Mouse (Mus musculus) limb, embryonic 13.5 days (tissue): ENCODE data around the gene Stx1b. TPM values are rescaled to one million over a fixed set of nuclear protein-coding genes. Genes with fewer than 3 reads are reported as not detected.
A peak's percentile ranks its signal among the peaks of the same experiment; 100 is the strongest.
"Not testable (repeated sequence)": the region's sequence is repeated elsewhere in the genome, so short reads cannot be mapped to it uniquely, and the experiment has no call there.

ENCODE experiments used
- ATAC-seq: fragments of 200-750 bp; cut with Nextera tagmentation; 2 replicates; pipeline ENCODE4 v1.8.0; 2017; ENCODE audit warnings: low read depth, moderate number of reproducible peaks, moderate TSS enrichment; ENCODE audit not compliant: low FRiP score
- H3K27ac ChIP-seq: fragments of 300-500 bp; sonication (generic); 2 replicates; pipeline ENCODE4 v1.5.1; 2015; ENCODE audit warnings: inconsistent platforms, mild to moderate bottlenecking, moderate library complexity
- H3K27me3 ChIP-seq: fragments of 300-500 bp; sonication (generic); 2 replicates; pipeline ENCODE4 v1.6.1; 2015; ENCODE audit warnings: mild to moderate bottlenecking, inconsistent platforms
- H3K36me3 ChIP-seq: fragments of 300-500 bp; sonication (generic); 2 replicates; pipeline ENCODE4 v1.6.1; 2015; ENCODE audit warnings: inconsistent platforms, mild to moderate bottlenecking, moderate library complexity
- H3K4me1 ChIP-seq: fragments of 300-500 bp; sonication (generic); 2 replicates; pipeline ENCODE4 v1.6.1; 2015; ENCODE audit warnings: inconsistent platforms
- H3K4me2 ChIP-seq: fragments of 300-500 bp; sonication (generic); replicated peaks from 2 replicates; pipeline ENCODE4 v1.6.1; 2015; ENCODE audit warnings: inconsistent platforms, mild to moderate bottlenecking, moderate library complexity
- H3K4me3 ChIP-seq: fragments of 300-500 bp; sonication (generic); 2 replicates; pipeline ENCODE4 v1.5.1; 2015; ENCODE audit warnings: moderate library complexity, mild to moderate bottlenecking, inconsistent platforms
- H3K9ac ChIP-seq: fragments of 300-500 bp; sonication (generic); 2 replicates; pipeline ENCODE4 v1.6.1; 2015; ENCODE audit warnings: mild to moderate bottlenecking, inconsistent platforms
- H3K9me3 ChIP-seq: fragments of 300-500 bp; sonication (generic); 2 replicates; pipeline ENCODE4 v1.6.1; 2016; ENCODE audit warnings: inconsistent platforms
- WGBS: fragments of 180-500 bp; shearing (Covaris S2); methylation state at CpG from one replicate; pipeline ENCODE4 v1.1.7; 2015; 5-methylcytosine and 5-hydroxymethylcytosine counted together
- polyA plus RNA-seq: library from polyadenylated mRNA; unstranded; fragments of >200 nt; fragmentation: Nextera tagmentation; extraction: Ambion mirVana; gene quantifications from 2 replicates; pipeline ENCODE4 v1.2.1, GENCODE M21; 2015

Stx1b gene
- polyA plus RNA-seq, 1 experiment from 2014 or later: 7.7 TPM

GRCm38 (mm10) chr7:127840886-127841285, 16.5 kb upstream of the Stx1b start:
- Histone ChIP-seq H3K9me3 (no peaks in the 10 kb centered on the region), H3K4me1 (peaks cover 14% of the 10 kb centered on the region), H3K36me3 (peaks cover 23% of the 10 kb centered on the region), H3K9ac (peak overlapping the region; percentile 79), H3K4me3 (peak overlapping the region; percentile 84), H3K4me2 (peak overlapping the region; percentile 79), H3K27me3 (no peaks in the 10 kb centered on the region), H3K27ac (peak overlapping the region; percentile 89)
- WGBS: 3% methylated on average over 15 of the region's 15 CpGs
- ATAC-seq: peak; percentile 3; the same call in 1 of the 2 replicates

- 80% methylated on average over 2 of the region's 2 CpGs for WGBS
- peak overlapping the region; percentile 79 for H3K4me2 ChIP-seq
- ATAC-seq: not testable (repeated sequence)
Observed at GRCm38 (mm10) chr7:127840031-127840430, 15.7 kb upstream of the Stx1b start.

GRCm38 (mm10) chr7:127837878-127838277, 13.5 kb upstream of the Stx1b start:
- H3K9me3 ChIP-seq: not testable (repeated sequence)
- WGBS: 68% methylated on average over 4 of the region's 4 CpGs

More at GRCm38 (mm10) chr7:127840031-127840430, 15.7 kb upstream of the Stx1b start:
- Histone ChIP-seq H3K4me1 (peaks cover 14% of the 10 kb centered on the region), H3K36me3 (peaks cover 17% of the 10 kb centered on the region)
- H3K9ac ChIP-seq, H3K27ac ChIP-seq, H3K4me3 ChIP-seq, H3K27me3 ChIP-seq, H3K9me3 ChIP-seq: not testable (repeated sequence)

GRCm38 (mm10) chr7:127837473-127837872, 13.1 kb upstream of the Stx1b start:
- no peak overlapping the region for H3K4me3 ChIP-seq
- H3K4me1 ChIP-seq: peaks cover 8% of the 10 kb centered on the region
- WGBS: 96% methylated on average over 5 of the region's 5 CpGs
- H3K27ac ChIP-seq: no peak overlapping the region
- no peaks in the 10 kb centered on the region for H3K27me3 ChIP-seq
- no peaks in the 10 kb centered on the region for H3K9me3 ChIP-seq
- no peaks in the 10 kb centered on the region for H3K36me3 ChIP-seq
- H3K4me2 ChIP-seq: no peak overlapping the region
- H3K9ac ChIP-seq: no peak overlapping the region
- no peak for ATAC-seq

More at GRCm38 (mm10) chr7:127837878-127838277, 13.5 kb upstream of the Stx1b start:
- H3K27me3 ChIP-seq, H3K36me3 ChIP-seq, H3K4me2 ChIP-seq, H3K9ac ChIP-seq, H3K27ac ChIP-seq, H3K4me3 ChIP-seq, ATAC-seq: not testable (repeated sequence)
- H3K4me1 ChIP-seq: peaks cover 12% of the 10 kb centered on the region

- Histone ChIP-seq H3K9me3 (no peaks in the 10 kb centered on the region), H3K27me3 (no peaks in the 10 kb centered on the region), H3K4me1 (peaks cover 3% of the 10 kb centered on the region; the same call in 1 of the 2 replicates), H3K4me2 (no peak overlapping the region), H3K4me3 (no peak overlapping the region), H3K36me3 (no peaks in the 10 kb centered on the region), H3K9ac (no peak overlapping the region), H3K27ac (no peak overlapping the region)
- no peak for ATAC-seq
- 78% methylated on average over 2 of the region's 2 CpGs for WGBS
Observed at GRCm38 (mm10) chr7:127835550-127835949, 11.2 kb upstream of the Stx1b start.

GRCm38 (mm10) chr7:127823236-127824171, 845 bp downstream of the Stx1b start:
- peak overlapping the region; percentile 81 for H3K9ac ChIP-seq
- 60% methylated on average over 11 of the region's 11 CpGs for WGBS
- peaks cover 25% of the 10 kb centered on the region for H3K4me1 ChIP-seq
- ATAC-seq: peak; percentile 16; the same call in 1 of the 2 replicates
- H3K27ac ChIP-seq: peak overlapping the region; percentile 77; the same call in 1 of the 2 replicates
- no peaks in the 10 kb centered on the region for H3K9me3 ChIP-seq
- H3K27me3 ChIP-seq: no peaks in the 10 kb centered on the region
- peak overlapping the region; percentile 82 for H3K4me2 ChIP-seq
- no peaks in the 10 kb centered on the region for H3K36me3 ChIP-seq
- peak overlapping the region; percentile 71 for H3K4me3 ChIP-seq

- H3K36me3 ChIP-seq: peaks cover 6% of the 10 kb centered on the region
- H3K27ac ChIP-seq: no peak overlapping the region
- H3K9me3 ChIP-seq: no peaks in the 10 kb centered on the region
- ATAC-seq: no peak
- H3K27me3 ChIP-seq: no peaks in the 10 kb centered on the region
- peaks cover 25% of the 10 kb centered on the region for H3K4me1 ChIP-seq
- no peak overlapping the region for H3K4me3 ChIP-seq
- peak overlapping the region; percentile 82 for H3K4me2 ChIP-seq
- WGBS: 80% methylated on average over 3 of the region's 3 CpGs
- H3K9ac ChIP-seq: no peak overlapping the region
Observed at GRCm38 (mm10) chr7:127822494-127822893, 1.9 kb downstream of the Stx1b start.

- WGBS: 60% methylated on average over 13 of the region's 13 CpGs
- Histone ChIP-seq H3K27ac (no peak overlapping the region; the same call in 1 of the 2 replicates), H3K4me1 (peaks cover 28% of the 10 kb centered on the region), H3K36me3 (peaks cover 7% of the 10 kb centered on the region), H3K4me2 (no peak overlapping the region), H3K4me3 (no peak overlapping the region), H3K9me3 (no peaks in the 10 kb centered on the region), H3K9ac (no peak overlapping the region), H3K27me3 (no peaks in the 10 kb centered on the region)
- no peak for ATAC-seq
Observed at GRCm38 (mm10) chr7:127820836-127821509, 3.4 kb downstream of the Stx1b start.

GRCm38 (mm10) chr7:127817776-127818175, 6.6 kb downstream of the Stx1b start:
- WGBS: 98% methylated on average over 5 of the region's 5 CpGs
- Histone ChIP-seq H3K4me2 (no peak overlapping the region), H3K27me3 (no peaks in the 10 kb centered on the region), H3K4me3 (no peak overlapping the region), H3K9me3 (no peaks in the 10 kb centered on the region), H3K4me1 (peaks cover 12% of the 10 kb centered on the region), H3K27ac (no peak overlapping the region), H3K36me3 (peaks cover 32% of the 10 kb centered on the region), H3K9ac (no peak overlapping the region)
- ATAC-seq: no peak

- 74% methylated on average over 7 of the region's 7 CpGs for WGBS
- H3K9ac ChIP-seq: no peak overlapping the region
- H3K4me2 ChIP-seq: no peak overlapping the region
- H3K4me3 ChIP-seq: no peak overlapping the region
- ATAC-seq: no peak
- H3K27me3 ChIP-seq: no peaks in the 10 kb centered on the region
- H3K36me3 ChIP-seq: peaks cover 39% of the 10 kb centered on the region
- 0 out of 2 replicates have a peak, but pooled peaks cover 6% of the 10 kb centered on the region for H3K4me1 ChIP-seq
- H3K27ac ChIP-seq: no peak overlapping the region
- no peaks in the 10 kb centered on the region for H3K9me3 ChIP-seq
Observed at GRCm38 (mm10) chr7:127817053-127817452, 7.3 kb downstream of the Stx1b start.

GRCm38 (mm10) chr7:127815954-127816821, 8.2 kb downstream of the Stx1b start:
- peaks cover 48% of the 10 kb centered on the region for H3K36me3 ChIP-seq
- H3K9me3 ChIP-seq: no peaks in the 10 kb centered on the region
- WGBS: 75% methylated on average over 15 of the region's 15 CpGs
- ATAC-seq: no peak
- H3K9ac ChIP-seq: 0 out of 2 replicates have a peak overlapping the region, but pooled peaks have one; percentile 13
- no peak overlapping the region for H3K27ac ChIP-seq
- no peaks in the 10 kb centered on the region for H3K27me3 ChIP-seq
- H3K4me1 ChIP-seq: 0 out of 2 replicates have a peak, but pooled peaks cover 6% of the 10 kb centered on the region
- H3K4me3 ChIP-seq: no peak overlapping the region
- no peak overlapping the region for H3K4me2 ChIP-seq
